Mouse (Mus musculus): ENCODE data around the gene Kmt2b. TPM values are rescaled to one million over a fixed set of nuclear protein-coding genes. Genes with fewer than 3 reads are reported as not detected.
A peak's percentile ranks its signal among the peaks of the same experiment; 100 is the strongest.

Kmt2b gene
- total and polyA plus RNA-seq, 3 experiments: 8.4 to 32.8 (median 17.2) TPM

GRCm38 (mm10) chr7:30625530-30626384 is 37.2 kb upstream of the Kmt2b start, which contains the start of gene Cox6b1:
Gene Cox6b1, minus strand, starts transcription at chr7:30626151.
- in situ Hi-C loops (cut with MboI; ENCODE audit: low pct_ligation_motif_present, low pct_unique_long_range_greater_than_20kb, low sequenced_read_pairs): no loop called here
- no peaks in the 10 kb centered on the region for H3K9me3 ChIP-seq (replicated peaks; ENCODE audit: low read length)
- peaks cover 16 to 35% of the 10 kb centered on the region in 2 experiments for H3K4me1 ChIP-seq (ENCODE audit: control insufficient read depth in 1 of 2, insufficient read depth in 2 of 2)
- dilution Hi-C loops (cut with MboI; ENCODE audit: extremely low pct_ligation_motif_present, extremely low pct_unique_long_range_greater_than_20kb, low sequenced_read_pairs): no loop called here
- H3K4me3 ChIP-seq (replicated peaks in 1 of 3; ENCODE audit: low read depth in 2 of 3, low read length in 2 of 3, poor library complexity in 1 of 3): peak within 1 kb of the TSS; percentile 66 to 99 (median 70)
- H3K4me2 ChIP-seq (ENCODE audit: insufficient read depth, low read depth, poor library complexity, severe bottlenecking): peak within 1 kb of the TSS; percentile 88
- peaks cover 30% of the 10 kb centered on the region for H3K79me2 ChIP-seq (replicated peaks; ENCODE audit: control insufficient read depth, extremely low read depth, insufficient read depth, poor library complexity, severe bottlenecking)
- no peak within 1 kb of the TSS for H3K27ac ChIP-seq (ENCODE audit: insufficient read depth, low read depth)
- DNase-seq (ENCODE audit: extremely low read depth): peak; percentile 94
- TF ChIP-seq MAZ (IDR thresholded peaks at IDR 0.05; ENCODE audit: low read depth, low read length) (no peak), CHD2 (IDR thresholded peaks at IDR 0.05; ENCODE audit: low read length) (no peak), JUN (IDR thresholded peaks at IDR 0.05; ENCODE audit: insufficient read depth, low read depth, low read length) (no peak), ZC3H11A (IDR thresholded peaks at IDR 0.05; ENCODE audit: low read depth, low read length) (no peak), MXI1 (IDR thresholded peaks at IDR 0.05; ENCODE audit: low read depth, low read length) (peak; percentile 52; the same call in 1 of the 2 replicates), E2F4 (IDR thresholded peaks at IDR 0.05; ENCODE audit: insufficient replicate concordance, low read depth, low read length) (no peak), SIN3A (IDR thresholded peaks at IDR 0.05; ENCODE audit: low read length) (peak; percentile 73), GABPA (IDR thresholded peaks at IDR 0.05; ENCODE audit: insufficient replicate concordance, low read depth, low read length) (peak; percentile 61), ETS1 (conservative IDR thresholded peaks at IDR 0.05; ENCODE audit: low read depth, low read length) (no peak), RAD21 (IDR thresholded peaks at IDR 0.05; ENCODE audit: low read depth, low read length) (no peak), RCOR1 (conservative IDR thresholded peaks at IDR 0.05; ENCODE audit: low read depth, low read length) (no peak), SMC3 (IDR thresholded peaks at IDR 0.05; ENCODE audit: low read depth, low read length) (no peak), ELF1 (IDR thresholded peaks at IDR 0.05; ENCODE audit: low read depth, low read length) (peak; percentile 89), POLR2AphosphoS2 (IDR thresholded peaks at IDR 0.05; ENCODE audit: low read depth, low read length) (no peak), MAFK (IDR thresholded peaks at IDR 0.05; ENCODE audit: insufficient replicate concordance, low read length) (no peak), MAX (IDR thresholded peaks at IDR 0.05; ENCODE audit: low read length) (0 out of 2 replicates have a peak, but pooled peaks have one; percentile 7), CHD1 (IDR thresholded peaks at IDR 0.05; ENCODE audit: low read depth, low read length) (no peak), TCF12 (IDR thresholded peaks at IDR 0.05; ENCODE audit: low read depth, low read length) (peak; percentile 74), USF1 (IDR thresholded peaks at IDR 0.05; ENCODE audit: low read depth, low read length) (no peak), PAX5 (IDR thresholded peaks at IDR 0.05; ENCODE audit: low read length) (no peak), JUND (conservative IDR thresholded peaks at IDR 0.05; ENCODE audit: low read depth, low read length) (no peak), CTCF (conservative IDR thresholded peaks at IDR 0.05 in 1 of 2, IDR thresholded peaks at IDR 0.05 in 1 of 2; ENCODE audit: low read depth in 2 of 2, low read length in 2 of 2) (no peak), UBTF (IDR thresholded peaks at IDR 0.05; ENCODE audit: low read depth, low read length) (no peak), ZNF384 (IDR thresholded peaks at IDR 0.05; ENCODE audit: low read depth, low read length) (no peak), EP300 (IDR thresholded peaks at IDR 0.05; ENCODE audit: low read length) (no peak), MYC (IDR thresholded peaks at IDR 0.05; ENCODE audit: low read depth, low read length) (0 out of 2 replicates have a peak, but pooled peaks have one; percentile 36), POLR2A (IDR thresholded peaks at IDR 0.05; ENCODE audit: low read depth, low read length) (peak; percentile 89), ZKSCAN1 (IDR thresholded peaks at IDR 0.05; ENCODE audit: borderline replicate concordance, low read depth, low read length) (no peak), NELFE (IDR thresholded peaks at IDR 0.05; ENCODE audit: low read depth, low read length) (peak; percentile 82), NRF1 (IDR thresholded peaks at IDR 0.05; ENCODE audit: low read depth, low read length) (no peak), HCFC1 (IDR thresholded peaks at IDR 0.05; ENCODE audit: low read depth, low read length) (peak; percentile 88), IRF4 (IDR thresholded peaks at IDR 0.05; ENCODE audit: low read depth, low read length) (peak; percentile 25; the same call in 1 of the 2 replicates), ZMIZ1 (IDR thresholded peaks at IDR 0.05; ENCODE audit: low read depth, low read length) (no peak), MEF2A (IDR thresholded peaks at IDR 0.05; ENCODE audit: borderline replicate concordance, low read depth, low read length) (no peak), TBP (conservative IDR thresholded peaks at IDR 0.05; ENCODE audit: low read depth, low read length) (peak; percentile 82), BHLHE40 (IDR thresholded peaks at IDR 0.05; ENCODE audit: low read depth, low read length) (no peak), USF2 (conservative IDR thresholded peaks at IDR 0.05; ENCODE audit: low read depth, low read length) (no peak), KAT2A (IDR thresholded peaks at IDR 0.05; ENCODE audit: insufficient replicate concordance, low read length) (peak; percentile 66; the same call in 1 of the 2 replicates)
- H3K27me3 ChIP-seq (replicated peaks): no peaks in the 10 kb centered on the region
- peak within 1 kb of the TSS; percentile 67 for H3K9ac ChIP-seq (ENCODE audit: insufficient read depth, low read depth)
- peaks cover 22 to 38% of the 10 kb centered on the region in 2 experiments for H3K36me3 ChIP-seq (replicated peaks in 1 of 2; ENCODE audit: control insufficient read depth in 1 of 2, insufficient read depth in 1 of 2, low read length in 1 of 2)
